Mouse (Mus musculus) CD4-positive, CD25-positive, alpha-beta regulatory T cell, adult 2 months (primary cell): ENCODE measurements around the gene Babam1.
A peak's percentile ranks its signal among the peaks of the same experiment; 100 is the strongest.
"Not testable (repeated sequence)": the region's sequence is repeated elsewhere in the genome, so short reads cannot be mapped to it uniquely, and the experiment has no call there.

ENCODE experiments used
- DNase-seq: peaks from one replicate; pipeline ENCODE4 v3.0.0-alpha.2; 2012; ENCODE audit warnings: low read depth, low spot score

Gene Babam1

DNA sequence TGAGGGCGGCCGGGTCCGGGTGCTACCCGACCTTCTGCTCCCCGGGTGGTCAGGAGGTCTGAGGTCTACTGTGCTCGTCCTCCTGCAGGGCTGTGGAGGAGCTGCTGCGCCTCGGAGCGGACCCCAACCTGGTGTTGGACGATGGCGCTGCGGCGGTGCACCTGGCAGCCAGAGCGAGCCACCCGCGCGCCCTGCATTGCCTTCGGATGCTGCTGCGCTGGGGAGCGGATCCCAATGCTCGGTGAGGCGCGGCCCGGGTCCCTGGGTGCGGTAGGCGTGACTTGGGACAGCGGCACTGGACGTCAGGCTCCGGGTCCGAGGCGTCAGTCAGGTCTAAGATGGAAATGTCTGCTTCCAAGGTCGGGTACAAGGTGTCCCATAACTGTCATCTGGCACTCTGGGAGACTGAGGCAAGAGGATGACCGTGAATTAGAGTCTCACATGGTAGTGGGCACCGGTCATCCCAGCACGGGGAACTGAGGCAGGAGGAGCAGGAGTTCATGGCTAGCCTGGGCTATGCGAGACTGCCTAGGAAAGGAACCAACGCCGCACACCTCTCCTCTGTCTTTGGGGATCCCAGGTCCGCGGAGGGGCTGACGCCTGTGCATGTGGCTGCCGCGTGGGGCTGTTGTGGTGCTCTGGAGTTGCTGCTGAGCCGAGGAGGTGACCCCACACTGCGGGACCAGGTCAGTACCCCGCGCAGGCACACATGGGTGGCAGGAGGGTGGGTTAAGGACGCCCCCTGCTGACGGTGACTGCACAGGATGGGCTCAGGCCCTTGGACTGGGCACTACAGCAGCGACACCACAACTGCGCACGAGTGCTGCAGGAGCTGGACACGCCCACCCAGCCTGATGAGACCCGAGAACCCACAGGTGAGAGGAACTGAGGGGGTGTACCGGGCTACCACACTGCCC lies 9.7 kb downstream of the Babam1 start:
- DNase-seq, result peak; percentile 63

DNA sequence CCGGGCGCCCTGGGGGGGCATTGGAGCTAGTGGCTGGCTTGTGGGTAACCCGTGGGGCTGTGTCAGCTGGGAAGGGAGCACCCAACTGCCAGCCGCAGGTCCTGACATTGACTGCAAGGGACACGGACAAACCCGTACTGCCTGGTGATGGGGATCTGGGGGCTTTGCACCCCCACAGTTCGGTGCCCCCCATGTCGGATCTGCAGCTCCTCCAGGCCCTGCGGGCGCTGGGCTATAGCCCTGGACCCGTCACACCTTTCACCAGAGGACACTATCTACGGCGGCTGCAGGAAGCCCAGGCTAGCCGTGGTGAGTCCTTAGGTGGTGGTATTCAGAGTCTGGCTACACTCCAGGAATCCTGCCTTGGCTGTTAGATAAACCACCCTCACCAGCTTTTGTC lies 10.8 kb downstream of the Babam1 start:
- no peak for DNase-seq

DNA sequence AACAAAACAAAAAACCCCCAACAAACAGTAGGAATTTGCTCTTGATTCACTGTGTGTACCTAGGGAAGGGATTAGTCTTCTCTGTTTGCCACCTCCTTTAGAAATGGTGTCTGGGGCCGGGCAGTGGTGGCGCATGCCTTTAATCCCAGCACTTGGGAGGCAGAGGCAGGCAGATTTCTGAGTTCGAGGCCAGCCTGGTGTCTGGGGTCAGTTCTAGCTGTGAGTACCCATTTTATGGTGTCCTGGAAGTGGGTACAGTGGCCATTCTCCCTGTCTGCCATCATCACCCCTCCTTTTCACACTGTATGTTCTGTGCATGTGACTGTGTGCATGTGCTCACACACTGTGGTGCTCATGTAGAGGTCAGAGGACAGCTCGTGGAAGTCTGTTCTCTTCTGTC lies 11.6 kb downstream of the Babam1 start:
- DNase-seq, result no peak

DNA sequence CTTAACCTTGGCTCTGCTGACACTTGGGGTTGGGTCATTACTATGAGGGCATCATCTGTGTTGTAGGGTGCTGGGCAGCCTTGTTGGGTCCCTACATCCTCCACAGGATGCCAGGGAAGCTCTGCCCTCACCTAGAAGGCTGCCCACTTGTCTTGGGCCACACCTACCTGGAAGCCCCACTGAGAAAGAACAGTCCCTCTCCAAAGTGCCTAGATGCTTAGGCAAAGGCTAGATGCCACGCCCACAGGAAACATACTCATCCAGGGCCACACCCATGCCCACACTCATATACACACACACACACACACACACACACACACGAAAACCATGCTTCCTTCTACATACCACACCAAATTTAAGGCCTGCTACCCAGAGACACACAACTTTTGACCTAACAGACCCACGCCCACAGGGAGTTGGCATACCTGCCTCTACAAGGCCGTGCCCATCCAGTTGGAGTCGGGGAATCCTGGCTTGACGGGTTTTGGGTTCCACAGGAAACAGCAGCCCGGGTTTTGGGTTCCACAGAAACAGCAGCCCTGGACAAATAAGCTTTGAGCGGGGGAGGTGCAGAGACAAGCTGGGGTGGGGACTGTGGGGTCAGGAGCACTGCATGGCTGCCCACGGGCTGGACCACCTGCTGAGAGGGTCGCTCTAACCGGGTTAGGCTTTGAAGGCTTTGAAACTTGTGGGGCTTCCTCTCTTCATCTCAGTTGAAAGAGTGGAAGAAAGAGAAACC lies 15.0 kb downstream of the Babam1 start:
- peak; percentile 66 for DNase-seq

DNA sequence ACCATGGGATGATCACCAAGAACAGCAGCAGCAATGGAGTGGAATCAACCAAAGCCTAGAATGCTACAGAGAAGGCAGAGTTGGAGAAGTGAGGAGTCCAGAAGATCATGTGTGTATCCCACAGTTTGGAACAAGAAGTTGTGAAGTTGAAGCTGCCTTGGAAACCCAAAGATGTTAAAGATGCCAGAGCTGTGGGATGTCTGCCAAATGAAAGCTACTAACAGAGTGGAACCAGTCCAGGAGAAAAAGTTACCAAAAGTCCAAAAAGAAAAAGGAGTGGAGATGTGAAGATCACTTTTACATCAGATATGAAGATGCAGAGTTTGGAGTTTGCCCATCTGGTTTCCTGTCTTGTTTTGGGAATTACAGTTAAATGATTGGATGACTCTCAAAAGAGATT lies 25.5 kb downstream of the Babam1 start:
- DNase-seq, result no peak

DNA sequence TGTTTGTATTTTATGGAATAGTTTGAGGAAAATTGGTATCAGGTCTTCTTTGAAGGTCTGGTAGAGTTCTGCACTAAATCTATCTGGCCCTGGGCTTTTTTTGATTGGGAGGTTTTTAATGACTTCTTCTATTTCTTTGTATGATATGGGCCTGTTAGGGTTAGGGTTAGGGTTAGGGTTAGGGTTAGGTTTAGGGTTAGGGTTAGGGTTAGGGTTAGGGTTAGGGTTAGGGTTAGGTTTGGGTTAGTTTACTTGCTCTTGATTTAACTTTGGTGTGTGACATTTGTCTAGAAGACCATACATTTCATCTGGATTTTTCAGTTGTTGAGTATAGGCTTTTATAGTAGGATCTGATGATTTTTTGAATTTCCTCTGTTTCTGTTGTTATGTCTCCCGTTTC lies 36.3 kb downstream of the Babam1 start:
- not testable (repeated sequence) for DNase-seq

DNA sequence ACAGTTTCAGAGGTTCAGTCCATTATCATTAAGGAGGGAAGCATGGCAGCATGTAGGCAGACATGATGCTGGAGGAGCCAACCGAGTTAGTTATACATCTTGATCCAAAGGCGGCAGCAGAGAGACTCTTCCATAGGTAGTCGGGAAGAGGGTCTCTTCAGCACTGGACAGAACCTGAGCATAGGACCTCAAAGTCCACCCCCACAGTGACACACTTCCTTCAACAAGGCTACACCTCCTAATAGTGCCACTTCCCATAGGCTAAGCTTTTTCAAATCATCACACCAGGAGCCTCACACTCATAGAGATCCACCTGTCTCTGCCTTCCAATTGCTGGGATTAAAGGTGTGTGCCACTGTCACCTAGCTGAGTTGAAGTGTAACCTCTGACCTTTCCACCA lies 40.4 kb downstream of the Babam1 start:
- no peak for DNase-seq

DNA sequence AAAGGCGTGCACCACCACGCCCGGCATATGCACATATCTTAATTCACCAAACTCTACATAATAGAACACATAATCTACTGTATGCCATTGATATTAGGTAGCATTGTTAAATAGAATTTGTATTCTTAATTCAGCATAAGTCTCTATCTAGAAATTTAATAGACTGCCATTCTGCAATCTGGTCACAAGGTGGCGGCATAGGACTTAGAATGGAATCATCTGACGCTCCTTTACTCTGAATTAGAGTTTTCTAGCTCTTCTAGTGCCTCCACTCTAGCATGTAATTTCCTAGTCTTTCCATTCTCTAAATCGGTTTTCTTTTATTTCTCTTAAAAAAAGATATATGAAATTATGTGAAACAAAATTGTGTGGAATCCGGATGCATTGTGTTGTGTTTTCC lies 44.7 kb downstream of the Babam1 start:
- DNase-seq, result peak; percentile 85

DNA sequence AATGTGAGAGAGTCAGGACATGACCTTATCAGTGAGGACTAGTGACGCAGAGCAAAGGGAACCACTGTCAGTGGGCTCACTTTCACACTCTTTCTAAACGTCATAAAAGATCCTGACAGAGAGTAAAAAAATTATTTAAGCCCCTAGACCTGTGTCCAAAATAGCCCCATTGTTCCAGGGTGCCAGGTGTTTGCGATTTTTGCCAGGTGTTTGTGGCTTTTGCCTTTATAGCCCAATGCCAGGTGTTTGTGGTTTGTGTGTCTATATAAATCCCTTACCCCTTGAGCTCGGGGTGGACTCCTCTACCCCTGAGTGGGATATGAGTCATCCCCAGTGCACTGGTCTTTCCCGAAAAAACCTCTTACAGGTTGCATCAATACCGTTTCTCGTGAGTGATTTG lies 48.4 kb downstream of the Babam1 start:
- DNase-seq, result no peak

DNA sequence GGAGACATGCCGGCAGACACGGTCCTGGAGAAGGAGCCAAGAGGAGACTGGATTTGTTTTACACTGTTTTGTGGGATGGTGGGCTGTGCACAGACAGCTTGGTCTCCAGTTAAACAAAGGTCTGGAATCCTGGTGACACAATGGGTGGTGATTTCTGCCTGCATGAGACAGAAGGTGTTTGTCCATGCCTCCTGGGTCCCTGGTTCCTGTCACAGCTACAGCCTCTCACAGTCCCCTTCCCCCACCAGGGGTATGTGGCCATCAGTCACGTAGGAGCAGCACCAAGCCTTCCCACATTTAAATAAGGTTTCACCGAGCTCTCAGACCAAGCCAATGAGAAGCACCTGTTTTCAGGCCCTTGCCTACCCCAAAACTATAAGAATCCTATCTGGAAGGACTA lies 54.7 kb downstream of the Babam1 start:
- DNase-seq, result no peak

DNA sequence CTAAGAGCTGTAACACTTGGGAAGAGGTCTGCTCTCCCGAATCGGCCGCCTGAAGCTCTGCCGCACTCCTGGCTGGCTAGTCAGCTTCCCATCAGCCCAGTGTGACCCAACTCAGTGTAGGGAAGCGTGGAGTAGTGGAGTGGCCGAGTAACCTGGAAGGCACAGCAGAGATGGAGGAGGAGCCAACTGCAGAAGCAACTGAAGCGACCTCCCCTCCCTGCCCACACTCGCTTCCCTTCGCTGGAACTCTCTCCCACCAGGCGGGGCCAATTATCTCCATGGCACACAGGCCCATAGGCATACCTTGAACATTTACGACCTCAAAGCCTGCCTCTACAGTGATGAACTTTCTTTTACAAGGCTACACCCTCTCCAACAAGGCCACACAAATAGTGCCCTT lies 55.1 kb downstream of the Babam1 start:
- no peak for DNase-seq

DNA sequence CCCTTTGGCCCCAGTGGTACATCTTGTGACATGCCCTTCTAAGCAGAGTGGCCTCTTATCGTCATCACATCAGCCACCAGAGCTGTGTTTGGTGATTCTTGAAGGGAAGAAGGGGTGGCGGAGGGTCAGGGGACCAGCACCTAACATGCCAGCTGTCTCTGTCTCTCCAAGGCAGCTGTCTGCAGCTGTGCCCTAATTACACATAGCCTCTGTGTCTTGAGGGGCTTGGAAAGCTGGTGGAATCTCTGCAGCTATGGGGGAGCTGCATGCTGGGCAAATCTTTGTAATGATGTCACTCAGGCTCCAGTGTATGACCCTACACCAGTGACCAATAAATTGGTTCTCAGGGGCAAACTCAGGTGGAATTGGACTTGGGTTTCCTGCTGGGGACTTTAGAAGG lies 56.0 kb downstream of the Babam1 start:
- DNase-seq, result no peak
